15 mouse cellular contexts compared by ENCODE assay signal in genomic region chr13:51805634-51806033, GRCm38 (mm10). TPM values are rescaled to one million over a fixed set of nuclear protein-coding genes. Genes with fewer than 3 reads are reported as not detected.
DNase-seq lines count a peak whose midpoint lies in the region; ATAC-seq and TF ChIP-seq lines count a peak whose summit lies in the region.
"Had no signal": no experiment of that assay in that cellular context is flagged by ENCODE, and none has a peak within 500 bp of the region (broad histone marks: within the 10 kb centered on the region; RNA-seq: fewer than 3 reads in every experiment).

No protein-coding gene starts in this region.

- no peaks in the 10 kb centered on the region for H3K36me3 ChIP-seq in hindbrain, embryonic 13.5 days
- no peaks in the 10 kb centered on the region for H3K36me3 ChIP-seq in hindbrain, embryonic 11.5 days (ENCODE audit: control insufficient read depth, insufficient read depth, low read length)
- H3K36me3 ChIP-seq: heart, embryonic 15.5 days; intestine, embryonic 15.5 days; liver, embryonic 12.5 days; neural tube, embryonic 12.5 days; stomach, embryonic 15.5 days had no signal

- H3K27ac ChIP-seq in hindbrain, embryonic 13.5 days = peak overlapping the region; percentile 70
- H3K27ac ChIP-seq in hindbrain, embryonic 11.5 days (ENCODE audit: low read depth, low read length) = no peak overlapping the region
- H3K27ac ChIP-seq in cortical plate, adult 2 months (ENCODE audit: insufficient read depth, low read length) = 0 out of 2 replicates have a peak overlapping the region, but pooled peaks have one; percentile 25
- H3K27ac ChIP-seq: heart, embryonic 15.5 days; intestine, embryonic 15.5 days; liver, embryonic 12.5 days; neural tube, embryonic 12.5 days; stomach, embryonic 15.5 days had no signal

- no peak overlapping the region for H3K4me2 ChIP-seq in hindbrain, embryonic 13.5 days
- H3K4me2 ChIP-seq in hindbrain, embryonic 11.5 days (replicated peaks; ENCODE audit: low read depth, low read length) = no peak overlapping the region
- H3K4me2 ChIP-seq: heart, embryonic 15.5 days; intestine, embryonic 15.5 days; liver, embryonic 12.5 days; neural tube, embryonic 12.5 days; stomach, embryonic 15.5 days had no signal

- no peak for TF ChIP-seq POLR2A in cortical plate, adult 2 months (IDR thresholded peaks at IDR 0.05; ENCODE audit: extremely low read depth, insufficient read depth, low read length)

- H3K4me3 ChIP-seq in hindbrain, embryonic 13.5 days = no peak overlapping the region
- H3K4me3 ChIP-seq in hindbrain, embryonic 11.5 days (ENCODE audit: low read depth, low read length) = no peak overlapping the region
- H3K4me3 ChIP-seq in cortical plate, adult 2 months (ENCODE audit: insufficient read depth, low read length) = no peak overlapping the region
- H3K4me3 ChIP-seq: heart, embryonic 15.5 days; intestine, embryonic 15.5 days; liver, embryonic 12.5 days; neural tube, embryonic 12.5 days; stomach, embryonic 15.5 days had no signal

- no peaks in the 10 kb centered on the region for H3K27me3 ChIP-seq in hindbrain, embryonic 13.5 days
- H3K27me3 ChIP-seq in hindbrain, embryonic 11.5 days (ENCODE audit: control insufficient read depth, insufficient read depth, low read length) = no peaks in the 10 kb centered on the region
- H3K27me3 ChIP-seq: heart, embryonic 15.5 days; intestine, embryonic 15.5 days; neural tube, embryonic 12.5 days; stomach, embryonic 15.5 days had no signal

- peak; percentile 22; the same call in 1 of the 2 replicates for ATAC-seq in hindbrain, embryonic 13.5 days (ENCODE audit: low FRiP score)
- no peak for ATAC-seq in hindbrain, embryonic 11.5 days (ENCODE audit: low FRiP score)
- ATAC-seq: intestine, embryonic 15.5 days; liver, embryonic 12.5 days had no signal

- 65% methylated on average over 4 of the region's 4 CpGs for WGBS in hindbrain, embryonic 13.5 days
- WGBS in hindbrain, embryonic 11.5 days = 78% methylated on average over 4 of the region's 4 CpGs

- no peak for DNase-seq in hindbrain, embryonic 11.5 days (ENCODE audit: low spot score)
- peak; percentile 69 for DNase-seq in brain, embryonic 18.5 days (ENCODE audit: low read depth, low spot score)
- peak; percentile 42 to 57 for DNase-seq in layer of hippocampus, postnatal 10 days (ENCODE audit: low spot score in 2 of 2)
- DNase-seq in embryo, embryonic 11 days = no peak
- no peak for DNase-seq in thymus, postnatal 10 days (ENCODE audit: low spot score in 2 of 2)
- no peak for DNase-seq in kidney, postnatal 14 days
- DNase-seq: gastrocnemius, postnatal 14 days; lung, postnatal 14 days had no signal

- no peaks in the 10 kb centered on the region for H3K9me3 ChIP-seq in hindbrain, embryonic 13.5 days
- no peaks in the 10 kb centered on the region for H3K9me3 ChIP-seq in hindbrain, embryonic 11.5 days (ENCODE audit: control insufficient read depth, low read length)
- H3K9me3 ChIP-seq: heart, embryonic 15.5 days; intestine, embryonic 15.5 days; liver, embryonic 12.5 days; neural tube, embryonic 12.5 days; stomach, embryonic 15.5 days had no signal

- peaks cover 17% of the 10 kb centered on the region for H3K4me1 ChIP-seq in hindbrain, embryonic 13.5 days (replicated peaks)
- no peaks in the 10 kb centered on the region for H3K4me1 ChIP-seq in hindbrain, embryonic 11.5 days (replicated peaks; ENCODE audit: control insufficient read depth, insufficient read depth, low read length)
- H3K4me1 ChIP-seq in cortical plate, adult 2 months (ENCODE audit: control insufficient read depth, insufficient read depth, low read length) = peaks cover 4% of the 10 kb centered on the region; the same call in 1 of the 2 replicates
- H3K4me1 ChIP-seq: heart, embryonic 15.5 days; neural tube, embryonic 12.5 days; stomach, embryonic 15.5 days had no signal

- TF ChIP-seq CTCF in cortical plate, adult 2 months (IDR thresholded peaks at IDR 0.05; ENCODE audit: extremely low read depth, insufficient read depth, low read length) = no peak

- peak overlapping the region; percentile 53; the same call in 1 of the 2 replicates for H3K9ac ChIP-seq in hindbrain, embryonic 13.5 days
- H3K9ac ChIP-seq in hindbrain, embryonic 11.5 days (ENCODE audit: low read depth, low read length) = no peak overlapping the region
- H3K9ac ChIP-seq: heart, embryonic 15.5 days; intestine, embryonic 15.5 days; liver, embryonic 12.5 days; neural tube, embryonic 12.5 days; stomach, embryonic 15.5 days had no signal

RNA-seq across cellular contexts. Expression of gene Sema4d, which starts 12.1 kb away (rescaled TPM):
- polyA plus RNA-seq in hindbrain, embryonic 13.5 days (2015; fragmentation: Nextera tagmentation; extraction: Ambion mirVana) = 10.5 and 10.9 TPM in 2 replicates
- 3.9 and 5.2 TPM in 2 replicates for polyA plus RNA-seq in hindbrain, embryonic 11.5 days (2014; fragmentation: Nextera tagmentation; extraction: Ambion mirVana)
- polyA plus RNA-seq in cortical plate, adult 2 months (2012; rRNA removed) = 88.7 and 99.9 TPM in 2 replicates
- 10 to 100 TPM; 85.2 to 96.2 TPM for total RNA-seq in layer of hippocampus, postnatal 10 days (2021)

RNA-seq across cellular contexts. Expression of gene Gadd45g, which starts 40.8 kb away (rescaled TPM):
- polyA plus RNA-seq in hindbrain, embryonic 13.5 days (2015; fragmentation: Nextera tagmentation; extraction: Ambion mirVana) = 113 and 116 TPM in 2 replicates
- 174 and 179 TPM in 2 replicates for polyA plus RNA-seq in hindbrain, embryonic 11.5 days (2014; fragmentation: Nextera tagmentation; extraction: Ambion mirVana)
- polyA plus RNA-seq in cortical plate, adult 2 months (2012; rRNA removed) = 38.0 and 41.9 TPM in 2 replicates
- total RNA-seq in layer of hippocampus, postnatal 10 days (2021) = 10 to 100 TPM; 22.0 to 23.1 TPM

Comparison
In these comparisons a context has a peak if more than half of its experiments do, and no peak if none do; other contexts are left out.
1. DNase-seq: peak in brain, embryonic 18.5 days (single experiment) and layer of hippocampus, postnatal 10 days (2 of 2); none in hindbrain, embryonic 11.5 days (single experiment), embryo, embryonic 11 days (single experiment), thymus, postnatal 10 days (0 of 2) and kidney, postnatal 14 days (single experiment).